Mouse (Mus musculus) MEL (cell line): ENCODE measurements around the gene Jmy. TPM values are rescaled to one million over a fixed set of nuclear protein-coding genes. Genes with fewer than 3 reads are reported as not detected.

Experiments used
- DNase-seq: peaks from one replicate; pipeline ENCODE4 v3.0.0; 2011; ENCODE audit warnings: low read depth, low spot score
- H3K27ac ChIP-seq: 2 replicates; pipeline ENCODE4 v1.5.1; 2012; ENCODE audit warnings: low read depth, mild to moderate bottlenecking, control low read depth, low read length, moderate library complexity; ENCODE audit not compliant: control insufficient read depth
- H3K27me3 ChIP-seq, 2 experiments: fragments of 150-350 bp in 1 of 2; sonication (generic) in 1 of 2; 2 replicates each; pipeline ENCODE4 v1.6.1; 2012; ENCODE audit warnings: low read length in 2 of 2, mild to moderate bottlenecking in 2 of 2, improper control_type of control experiment in 1 of 2, moderate library complexity in 1 of 2; ENCODE audit not compliant: insufficient read depth in 2 of 2, control insufficient read depth in 1 of 2
- H3K36me3 ChIP-seq, 2 experiments: 2 replicates each; pipeline ENCODE4 v1.6.1; 2012 to 2014; ENCODE audit warnings: low read length in 2 of 2, improper control_type of control experiment in 1 of 2, inconsistent platforms in 1 of 2, mild to moderate bottlenecking in 1 of 2; ENCODE audit not compliant: insufficient read depth in 2 of 2, control insufficient read depth in 1 of 2
- H3K4me1 ChIP-seq, 2 experiments: fragments of 150-350 bp in 1 of 2; sonication (generic) in 1 of 2; 2 replicates each; pipeline ENCODE4 v1.6.1; 2012; ENCODE audit warnings: low read length in 2 of 2, improper control_type of control experiment in 1 of 2, mild to moderate bottlenecking in 1 of 2; ENCODE audit not compliant: insufficient read depth in 2 of 2, control insufficient read depth in 1 of 2
- H3K4me3 ChIP-seq, 2 experiments: fragments of 150-350 bp in 1 of 2; sonication (generic) in 1 of 2; 2 replicates each; pipeline ENCODE4 v1.5.1; 2012; ENCODE audit warnings: low read depth in 2 of 2, low read length in 2 of 2, mild to moderate bottlenecking in 2 of 2, moderate library complexity in 2 of 2, control low read depth in 1 of 2, improper control_type of control experiment in 1 of 2; ENCODE audit not compliant: control insufficient read depth in 1 of 2, insufficient read depth in 1 of 2
- H3K79me2 ChIP-seq: 2 replicates; pipeline ENCODE4 v1.6.1; 2012; ENCODE audit warnings: mild to moderate bottlenecking, low read length, moderate library complexity; ENCODE audit not compliant: control insufficient read depth, poor library complexity, insufficient read depth
- H3K9ac ChIP-seq: 2 replicates; pipeline ENCODE4 v1.6.1; 2012; ENCODE audit warnings: low read depth, mild to moderate bottlenecking, control low read depth, low read length, moderate library complexity; ENCODE audit not compliant: control insufficient read depth, poor library complexity, severe bottlenecking
- H3K9me3 ChIP-seq: fragments of 150-350 bp; sonication (generic); replicated peaks from 2 replicates; pipeline ENCODE4 v1.6.1; 2012; ENCODE audit warnings: mild to moderate bottlenecking, low read length, improper control_type of control experiment, moderate library complexity; ENCODE audit not compliant: insufficient read depth
- CTCF ChIP-seq, 3 experiments: IDR thresholded peaks in 2 of 3; conservative IDR thresholded peaks in 1 of 3; 2 replicates each; pipeline ENCODE4 v1.5.1; 2011 to 2012; ENCODE audit warnings: low read length in 3 of 3, low read depth in 2 of 3, mild to moderate bottlenecking in 2 of 3, improper control_type of control experiment in 1 of 3, inconsistent platforms in 1 of 3, mixed read lengths in 1 of 3, moderate library complexity in 1 of 3; ENCODE audit not compliant: control insufficient read depth in 1 of 3, insufficient read depth in 1 of 3, poor library complexity in 1 of 3, severe bottlenecking in 1 of 3
- EP300 ChIP-seq, 2 experiments: IDR thresholded peaks; 2 replicates each; pipeline ENCODE4 v1.6.1; 2011; ENCODE audit warnings: improper control_type of control experiment in 2 of 2, low read length in 2 of 2, low read depth in 1 of 2, mild to moderate bottlenecking in 1 of 2
- ETS1 ChIP-seq: IDR thresholded peaks from 2 replicates; pipeline ENCODE4 v1.6.1; 2012; ENCODE audit warnings: low read depth, mild to moderate bottlenecking, inconsistent platforms, low read length, improper control_type of control experiment, moderate library complexity
- GABPA ChIP-seq: IDR thresholded peaks from 2 replicates; pipeline ENCODE4 v1.6.1; 2012; ENCODE audit warnings: low read depth, mild to moderate bottlenecking, inconsistent platforms, low read length, improper control_type of control experiment, moderate library complexity
- HCFC1 ChIP-seq: IDR thresholded peaks from 2 replicates; pipeline ENCODE4 v1.6.1; 2012; ENCODE audit warnings: low read depth, mild to moderate bottlenecking, inconsistent platforms, low read length, improper control_type of control experiment, moderate library complexity
- KAT2A ChIP-seq: conservative IDR thresholded peaks from 2 replicates; pipeline ENCODE4 v1.6.1; 2012; ENCODE audit warnings: low read depth, low read length, improper control_type of control experiment, inconsistent platforms
- MAZ ChIP-seq: IDR thresholded peaks from 2 replicates; pipeline ENCODE4 v1.6.1; 2012; ENCODE audit warnings: low read depth, mild to moderate bottlenecking, inconsistent platforms, low read length, improper control_type of control experiment
- MEF2A ChIP-seq: IDR thresholded peaks from 2 replicates; pipeline ENCODE4 v1.6.1; 2014; ENCODE audit warnings: low read depth, mild to moderate bottlenecking, inconsistent platforms, low read length, improper control_type of control experiment; ENCODE audit not compliant: poor library complexity, insufficient replicate concordance, severe bottlenecking; ENCODE audit errors: extremely low read depth
- MXI1 ChIP-seq: IDR thresholded peaks from 2 replicates; pipeline ENCODE4 v1.6.1; 2011; ENCODE audit warnings: mild to moderate bottlenecking, low read depth, low read length, improper control_type of control experiment
- MYC ChIP-seq: IDR thresholded peaks from 2 replicates; pipeline ENCODE4 v1.6.1; 2011; ENCODE audit warnings: low read depth, mild to moderate bottlenecking, low read length, improper control_type of control experiment, moderate library complexity
- NRF1 ChIP-seq: IDR thresholded peaks from 2 replicates; pipeline ENCODE4 v1.6.1; 2014; ENCODE audit warnings: low read depth, mild to moderate bottlenecking, inconsistent platforms, low read length, improper control_type of control experiment, moderate library complexity; ENCODE audit not compliant: poor library complexity, insufficient read depth, severe bottlenecking
- POLR2A ChIP-seq, 2 experiments: IDR thresholded peaks; 2 replicates each; pipeline ENCODE4 v1.6.1; 2011 to 2012; ENCODE audit warnings: low read length in 2 of 2, mild to moderate bottlenecking in 2 of 2, control low read depth in 1 of 2, improper control_type of control experiment in 1 of 2, low read depth in 1 of 2, moderate library complexity in 1 of 2; ENCODE audit not compliant: control insufficient read depth in 1 of 2, insufficient read depth in 1 of 2, poor library complexity in 1 of 2
- POLR2AphosphoS5 ChIP-seq: IDR thresholded peaks from 2 replicates; pipeline ENCODE4 v1.6.1; 2012; ENCODE audit warnings: low read depth, borderline replicate concordance, mild to moderate bottlenecking, inconsistent platforms, low read length, moderate library complexity, mixed read lengths
- RCOR1 ChIP-seq: IDR thresholded peaks from 2 replicates; pipeline ENCODE4 v1.6.1; 2012; ENCODE audit warnings: low read depth, mild to moderate bottlenecking, inconsistent platforms, low read length, improper control_type of control experiment
- SIN3A ChIP-seq: IDR thresholded peaks from 2 replicates; pipeline ENCODE4 v1.6.1; 2012; ENCODE audit warnings: low read length, improper control_type of control experiment, inconsistent platforms
- TAL1 ChIP-seq: IDR thresholded peaks from 2 replicates; pipeline ENCODE4 v1.6.1; 2012; ENCODE audit warnings: mild to moderate bottlenecking, inconsistent platforms, low read length, moderate library complexity, mixed read lengths
- TBP ChIP-seq: IDR thresholded peaks from 2 replicates; pipeline ENCODE4 v1.8.0; 2011; ENCODE audit warnings: low read depth, low read length, improper control_type of control experiment
- TCF12 ChIP-seq: IDR thresholded peaks from 2 replicates; pipeline ENCODE4 v1.6.1; 2014; ENCODE audit warnings: low read depth, mild to moderate bottlenecking, inconsistent platforms, low read length, improper control_type of control experiment, moderate library complexity
- UBTF ChIP-seq: IDR thresholded peaks from 2 replicates; pipeline ENCODE4 v1.6.1; 2012; ENCODE audit warnings: low read depth, mild to moderate bottlenecking, inconsistent platforms, low read length, improper control_type of control experiment, moderate library complexity, borderline replicate concordance; ENCODE audit not compliant: insufficient read depth
- USF2 ChIP-seq, 2 experiments: IDR thresholded peaks; 2 replicates each; pipeline ENCODE4 v1.6.1; 2011 to 2012; ENCODE audit warnings: improper control_type of control experiment in 2 of 2, low read length in 2 of 2, borderline replicate concordance in 1 of 2, inconsistent platforms in 1 of 2, low read depth in 1 of 2, mild to moderate bottlenecking in 1 of 2; ENCODE audit not compliant: insufficient read depth in 1 of 2
- ZKSCAN1 ChIP-seq: IDR thresholded peaks from 2 replicates; pipeline ENCODE4 v1.6.1; 2012; ENCODE audit warnings: low read depth, mild to moderate bottlenecking, inconsistent platforms, low read length, improper control_type of control experiment, moderate library complexity
- ZMIZ1 ChIP-seq: IDR thresholded peaks from 2 replicates; pipeline ENCODE4 v1.6.1; 2012; ENCODE audit warnings: low read depth, mild to moderate bottlenecking, inconsistent platforms, low read length, improper control_type of control experiment, moderate library complexity
- polyA plus RNA-seq, 2 experiments: library from polyadenylated mRNA; stranded (reverse) in 1 of 2; unstranded in 1 of 2; fragments of >175 nt in 1 of 2; fragments of >200 nt in 1 of 2; gene quantifications; 2 replicates each; pipeline versions ENCODE4 v1.2.1 to v1.2.4; 2012; ENCODE audit warnings: low replicate concordance in 2 of 2, low read depth in 1 of 2; ENCODE audit not compliant: insufficient read length in 2 of 2, insufficient read depth in 1 of 2, missing spikeins in 1 of 2
- total RNA-seq: library from RNA; depleted of rRNA; stranded (reverse); fragments of 300-350 nt; gene quantifications from 2 replicates; pipeline ENCODE4 v1.2.3, GENCODE M21; 2012

Gene Jmy
- total and polyA plus RNA-seq, 3 experiments, result 5.5 to 21.9 (median 9.3) TPM

DNA sequence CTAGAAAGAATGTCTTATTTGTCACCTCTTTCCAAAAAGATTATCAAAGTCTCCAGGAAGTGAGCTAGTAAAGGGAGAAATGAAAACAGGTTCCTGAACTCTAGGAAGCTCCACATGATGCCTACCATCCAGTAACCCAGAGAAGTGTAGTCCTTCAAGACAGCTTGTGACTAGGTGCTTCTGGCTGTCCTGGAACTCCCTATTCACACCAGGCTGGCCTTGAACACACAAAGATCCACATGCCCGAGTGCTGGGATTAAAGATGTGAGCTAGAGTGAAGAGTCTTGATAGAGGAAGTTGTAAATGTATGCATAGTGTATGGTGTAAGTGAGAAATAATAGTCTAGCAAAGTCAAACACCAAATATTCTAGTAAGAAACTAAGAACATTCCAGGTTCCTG is 2.6 kb downstream of the Jmy start (continued):
- no peak for TF ChIP-seq USF2 (IDR thresholded peaks at IDR 0.05; ENCODE audit: borderline replicate concordance in 1 of 2, insufficient read depth in 1 of 2, low read depth in 1 of 2, low read length in 2 of 2)

DNA sequence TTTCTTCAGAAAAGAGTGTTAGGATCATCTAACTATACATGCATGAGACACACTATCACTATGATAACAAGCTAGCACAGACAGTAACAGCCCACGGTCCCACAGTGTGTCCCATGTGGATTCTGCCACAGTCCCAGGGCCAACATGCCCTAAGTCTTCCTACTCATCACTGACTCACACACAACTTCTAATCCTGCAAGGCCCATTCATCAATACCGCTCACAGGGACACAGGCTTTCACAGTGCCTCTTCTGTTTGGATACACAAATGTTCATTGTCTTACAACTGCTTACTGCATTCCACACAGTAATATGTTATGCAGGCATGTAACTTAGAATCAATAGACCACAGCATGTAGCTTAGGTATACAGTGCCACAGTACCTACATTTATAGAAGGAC is 11.1 kb downstream of the Jmy start:
- no peaks in the 10 kb centered on the region for H3K27me3 ChIP-seq
- DNase-seq, result no peak

DNA sequence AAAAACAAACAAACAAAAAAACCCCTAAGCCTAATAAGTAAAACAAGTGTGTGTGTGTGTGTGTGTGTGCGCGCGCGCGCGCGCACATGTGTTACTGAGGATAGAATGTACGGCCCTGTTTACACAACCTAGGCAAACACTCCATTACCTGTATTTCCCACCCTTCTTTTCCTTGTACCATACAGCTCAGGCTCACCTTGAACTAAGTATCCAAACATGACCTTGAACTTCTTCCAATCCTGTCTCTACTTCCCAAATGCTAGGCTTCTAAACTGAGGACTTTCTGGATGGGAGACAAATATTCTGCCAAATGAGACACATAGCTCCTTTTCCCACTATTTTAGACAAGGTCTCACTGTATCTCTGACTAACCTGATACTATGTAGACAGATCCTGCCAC is 11.9 kb downstream of the Jmy start:
- Histone ChIP-seq H3K79me2 (peaks cover 42% of the 10 kb centered on the region), H3K4me1 (peaks cover 0 to 8% of the 10 kb centered on the region in 2 experiments; a peak in 3 of 4 replicates), H3K4me3 (no peak overlapping the region), H3K27ac (no peak overlapping the region), H3K27me3 (no peaks in the 10 kb centered on the region), H3K36me3 (peaks cover 1 to 9% of the 10 kb centered on the region in 2 experiments), H3K9me3 (no peaks in the 10 kb centered on the region), H3K9ac (no peak overlapping the region)
- TF ChIP-seq CTCF (IDR thresholded peaks at IDR 0.05 in 2 of 3, conservative IDR thresholded peaks at IDR 0.05 in 1 of 3; ENCODE audit: control insufficient read depth in 1 of 3, insufficient read depth in 1 of 3, low read depth in 2 of 3, low read length in 3 of 3, poor library complexity in 1 of 3, severe bottlenecking in 1 of 3), result no peak
- TF ChIP-seq HCFC1, result no peak
- TF ChIP-seq EP300 (IDR thresholded peaks at IDR 0.05; ENCODE audit: low read depth in 1 of 2, low read length in 2 of 2), result no peak
- no peak for TF ChIP-seq USF2 (IDR thresholded peaks at IDR 0.05; ENCODE audit: borderline replicate concordance in 1 of 2, insufficient read depth in 1 of 2, low read depth in 1 of 2, low read length in 2 of 2)
- no peak for TF ChIP-seq RCOR1
- TF ChIP-seq ETS1, result no peak
- no peak for TF ChIP-seq ZMIZ1
- no peak for TF ChIP-seq UBTF
- no peak for TF ChIP-seq MYC
- no peak for DNase-seq

More for the DNA sequence above, 11.1 kb downstream of the Jmy start:
- Histone ChIP-seq H3K9me3 (no peaks in the 10 kb centered on the region), H3K4me1 (peaks cover 1 to 8% of the 10 kb centered on the region in 2 experiments; a peak in 3 of 4 replicates), H3K27ac (no peak overlapping the region), H3K9ac (no peak overlapping the region), H3K4me3 (no peak overlapping the region), H3K79me2 (peaks cover 45% of the 10 kb centered on the region), H3K36me3 (peaks cover 1 to 12% of the 10 kb centered on the region in 2 experiments)
- no peak for TF ChIP-seq MXI1
- no peak for TF ChIP-seq RCOR1
- no peak for TF ChIP-seq TAL1
- TF ChIP-seq POLR2AphosphoS5, result no peak
- TF ChIP-seq POLR2A (IDR thresholded peaks at IDR 0.05; ENCODE audit: control insufficient read depth in 1 of 2, insufficient read depth in 1 of 2, low read depth in 1 of 2, low read length in 2 of 2, poor library complexity in 1 of 2), result no peak
- TF ChIP-seq TBP, result no peak
- no peak for TF ChIP-seq ETS1
- TF ChIP-seq ZKSCAN1, result no peak
- no peak for TF ChIP-seq UBTF
- TF ChIP-seq CTCF (IDR thresholded peaks at IDR 0.05 in 2 of 3, conservative IDR thresholded peaks at IDR 0.05 in 1 of 3; ENCODE audit: control insufficient read depth in 1 of 3, insufficient read depth in 1 of 3, low read depth in 2 of 3, low read length in 3 of 3, poor library complexity in 1 of 3, severe bottlenecking in 1 of 3), result no peak
- no peak for TF ChIP-seq SIN3A
- TF ChIP-seq TCF12, result no peak
- TF ChIP-seq MEF2A, result no peak
- no peak for TF ChIP-seq NRF1
- TF ChIP-seq KAT2A, result no peak
- TF ChIP-seq GABPA, result no peak
- no peak for TF ChIP-seq MAZ
- no peak for TF ChIP-seq USF2 (IDR thresholded peaks at IDR 0.05; ENCODE audit: borderline replicate concordance in 1 of 2, insufficient read depth in 1 of 2, low read depth in 1 of 2, low read length in 2 of 2)
